Mouse (Mus musculus) neural tube, embryonic 13.5 days (tissue): ENCODE measurements around the gene Desi1. TPM values are rescaled to one million over a fixed set of nuclear protein-coding genes. Genes with fewer than 3 reads are reported as not detected.

ENCODE experiments used
- ATAC-seq: fragments of 200-750 bp; cut with Nextera tagmentation; 2 replicates; pipeline ENCODE4 v1.8.0; 2017; ENCODE audit warnings: low read depth, mild to moderate bottlenecking, moderate TSS enrichment, moderate library complexity
- H3K27ac ChIP-seq: fragments of 300-500 bp; sonication (generic); replicated peaks from 2 replicates; pipeline ENCODE4 v1.5.1; 2015; ENCODE audit warnings: moderate library complexity, mild to moderate bottlenecking, inconsistent platforms
- H3K27me3 ChIP-seq: fragments of 300-500 bp; sonication (generic); 2 replicates; pipeline ENCODE4 v1.6.1; 2015; ENCODE audit warnings: mild to moderate bottlenecking, inconsistent platforms
- H3K36me3 ChIP-seq: fragments of 300-500 bp; sonication (generic); 2 replicates; pipeline ENCODE4 v1.6.1; 2015; ENCODE audit warnings: mild to moderate bottlenecking, inconsistent platforms
- H3K4me1 ChIP-seq: fragments of 300-500 bp; sonication (generic); replicated peaks from 2 replicates; pipeline ENCODE4 v1.6.1; 2015; ENCODE audit warnings: inconsistent platforms
- H3K4me2 ChIP-seq: fragments of 300-500 bp; sonication (generic); 2 replicates; pipeline ENCODE4 v1.6.1; 2015; ENCODE audit warnings: inconsistent platforms, mild to moderate bottlenecking, moderate library complexity
- H3K4me3 ChIP-seq: fragments of 300-500 bp; sonication (generic); 2 replicates; pipeline ENCODE4 v1.5.1; 2015; ENCODE audit warnings: mild to moderate bottlenecking, inconsistent platforms
- H3K9ac ChIP-seq: fragments of 300-500 bp; sonication (generic); 2 replicates; pipeline ENCODE4 v1.6.1; 2015; ENCODE audit warnings: moderate library complexity, mild to moderate bottlenecking, inconsistent platforms
- H3K9me3 ChIP-seq: fragments of 300-500 bp; sonication (generic); 2 replicates; pipeline ENCODE4 v1.6.1; 2016; ENCODE audit warnings: inconsistent platforms
- WGBS: fragments of 180-500 bp; shearing (Covaris S2); methylation state at CpG from one replicate; pipeline ENCODE4 v1.1.7; 2015; 5-methylcytosine and 5-hydroxymethylcytosine counted together
- polyA plus RNA-seq: library from polyadenylated mRNA; unstranded; fragments of >200 nt; fragmentation: Nextera tagmentation; extraction: Ambion mirVana; gene quantifications from 2 replicates; pipeline ENCODE4 v1.2.1, GENCODE M21; 2015

Desi1 gene
- 43.4 and 46.2 TPM in 2 replicates for polyA plus RNA-seq

DNA sequence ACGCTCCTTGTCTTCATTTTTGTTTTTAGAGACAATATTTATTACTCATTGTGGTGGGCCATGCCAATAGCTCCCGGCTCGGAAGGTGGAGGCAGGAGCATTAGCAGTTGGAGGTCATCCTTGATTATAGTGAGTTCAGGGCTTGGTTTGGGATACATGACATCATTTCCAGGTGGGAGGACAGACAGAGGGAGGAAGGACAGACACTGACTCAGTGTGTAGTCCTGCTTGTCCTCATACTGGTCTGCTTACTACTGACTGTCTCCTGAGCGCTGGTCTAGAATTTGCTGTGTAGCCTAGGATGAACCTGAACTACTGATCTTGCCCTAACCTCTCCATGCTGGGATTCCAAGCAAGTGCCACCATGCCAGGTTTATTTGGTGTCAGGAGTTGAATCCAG is at the start of gene Desi1:
TSS of gene Desi1 (minus strand) at position 101 of the 400 bp plus-strand sequence.
- H3K4me2 ChIP-seq = no peak within 1 kb of the TSS
- H3K9ac ChIP-seq = no peak within 1 kb of the TSS
- H3K4me3 ChIP-seq = no peak within 1 kb of the TSS
- H3K4me1 ChIP-seq = no peaks in the 10 kb centered on the region
- peaks cover 88% of the 10 kb centered on the region for H3K36me3 ChIP-seq
- ATAC-seq = no peak
- no peaks in the 10 kb centered on the region for H3K9me3 ChIP-seq
- WGBS = 91% methylated on average over 4 of the region's 4 CpGs
- H3K27ac ChIP-seq = no peak within 1 kb of the TSS
- H3K27me3 ChIP-seq = no peaks in the 10 kb centered on the region

GRCm38 (mm10) chr15:82081161-82081560 is 47.5 kb upstream of the Desi1 start:
- no peak overlapping the region for H3K27ac ChIP-seq
- no peak overlapping the region for H3K4me2 ChIP-seq
- H3K4me1 ChIP-seq = no peaks in the 10 kb centered on the region
- ATAC-seq = no peak
- H3K9ac ChIP-seq = no peak overlapping the region
- WGBS = 28% methylated on average over 7 of the region's 7 CpGs
- no peaks in the 10 kb centered on the region for H3K36me3 ChIP-seq
- no peak overlapping the region for H3K4me3 ChIP-seq
- no peaks in the 10 kb centered on the region for H3K9me3 ChIP-seq
- no peaks in the 10 kb centered on the region for H3K27me3 ChIP-seq

DNA sequence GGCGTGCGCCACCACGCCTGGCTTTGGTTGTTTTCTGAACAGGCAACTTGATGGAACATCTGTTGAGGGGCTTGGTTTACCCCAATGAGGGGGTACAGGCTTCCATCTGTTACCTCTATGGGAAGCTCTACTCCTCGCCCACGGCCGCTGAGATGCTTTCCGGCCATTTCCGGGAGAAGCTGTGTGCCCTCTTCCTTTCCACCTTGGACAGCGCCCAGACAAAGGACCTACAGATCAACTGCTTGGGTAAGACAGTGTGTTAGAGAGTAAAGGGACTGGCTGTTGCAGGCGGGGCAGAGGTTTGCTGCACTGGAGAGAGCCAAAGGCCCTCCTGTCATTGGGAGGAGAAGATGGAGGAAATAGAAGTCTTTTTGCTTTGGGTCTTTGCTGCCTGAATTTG is 46.2 kb upstream of the Desi1 start:
- H3K4me1 ChIP-seq = no peaks in the 10 kb centered on the region
- 64% methylated on average over 10 of the region's 10 CpGs for WGBS
- ATAC-seq = no peak
- H3K9me3 ChIP-seq = no peaks in the 10 kb centered on the region
- no peak overlapping the region for H3K27ac ChIP-seq
- no peak overlapping the region for H3K4me3 ChIP-seq
- no peak overlapping the region for H3K9ac ChIP-seq
- H3K36me3 ChIP-seq = no peaks in the 10 kb centered on the region
- H3K27me3 ChIP-seq = no peaks in the 10 kb centered on the region
- no peak overlapping the region for H3K4me2 ChIP-seq

GRCm38 (mm10) chr15:82073490-82073889 is 39.8 kb upstream of the Desi1 start:
- Histone ChIP-seq H3K27me3 (peaks cover 42% of the 10 kb centered on the region), H3K27ac (no peak overlapping the region)
- WGBS = 94% methylated on average over 7 of the region's 7 CpGs

DNA sequence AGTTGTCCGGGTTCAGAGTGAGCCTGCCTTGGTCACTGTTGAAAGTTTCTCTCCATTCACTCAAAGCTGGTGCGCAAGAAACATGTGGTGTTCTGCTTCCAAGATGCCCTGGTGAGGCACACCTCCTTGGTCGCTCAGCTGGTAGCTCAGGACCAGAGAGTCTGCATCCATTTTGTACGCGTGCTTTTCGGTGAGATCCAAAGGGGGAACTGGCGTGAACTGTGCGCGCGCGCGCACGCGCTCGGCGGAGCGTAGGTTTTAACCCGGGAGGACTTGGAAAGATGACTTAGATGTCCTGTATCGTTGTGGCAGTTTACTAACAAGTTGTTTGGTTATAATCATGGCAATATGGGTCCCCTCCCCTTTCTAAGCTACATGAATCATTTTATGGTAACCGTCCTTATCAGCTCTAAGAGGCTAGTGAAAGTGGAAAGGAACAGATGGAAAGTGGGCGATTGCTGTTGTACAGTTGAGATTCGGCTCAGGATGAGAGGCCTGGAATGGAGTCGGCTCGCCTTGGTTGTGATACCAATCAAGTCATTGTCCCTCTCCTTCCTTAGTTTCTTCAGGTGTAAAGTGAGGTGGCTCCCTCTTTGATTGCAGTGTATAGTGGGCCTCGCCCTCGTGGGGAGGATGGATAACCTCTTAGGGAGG is 38.3 kb upstream of the Desi1 start:
- H3K4me1 ChIP-seq = 0 out of 2 replicates have a peak, but pooled peaks cover 4% of the 10 kb centered on the region
- H3K9ac ChIP-seq = no peak overlapping the region
- H3K36me3 ChIP-seq = no peaks in the 10 kb centered on the region
- no peak overlapping the region for H3K4me3 ChIP-seq
- H3K4me2 ChIP-seq = no peak overlapping the region
- 91% methylated on average over 26 of the region's 26 CpGs for WGBS
- peaks cover 49% of the 10 kb centered on the region for H3K27me3 ChIP-seq
- H3K9me3 ChIP-seq = no peaks in the 10 kb centered on the region
- no peak overlapping the region for H3K27ac ChIP-seq
- no peak for ATAC-seq

More at GRCm38 (mm10) chr15:82073490-82073889, 39.8 kb upstream of the Desi1 start:
- Histone ChIP-seq H3K36me3 (no peaks in the 10 kb centered on the region), H3K4me2 (no peak overlapping the region), H3K9ac (no peak overlapping the region), H3K4me1 (0 out of 2 replicates have a peak, but pooled peaks cover 4% of the 10 kb centered on the region), H3K9me3 (no peaks in the 10 kb centered on the region), H3K4me3 (no peak overlapping the region)
- ATAC-seq = no peak

GRCm38 (mm10) chr15:82069898-82070297 is 36.2 kb upstream of the Desi1 start, which contains the start of gene Mei1:
Gene Mei1, plus strand, starts transcription at chr15:82069996.
- Histone ChIP-seq H3K9ac (no peak within 1 kb of the TSS), H3K4me2 (peak within 1 kb of the TSS; percentile 39), H3K36me3 (no peaks in the 10 kb centered on the region), H3K9me3 (no peaks in the 10 kb centered on the region), H3K4me1 (0 out of 2 replicates have a peak, but pooled peaks cover 4% of the 10 kb centered on the region), H3K27ac (no peak within 1 kb of the TSS), H3K27me3 (peaks cover 55% of the 10 kb centered on the region), H3K4me3 (peak within 1 kb of the TSS; percentile 13; the same call in 1 of the 2 replicates)
- 26% methylated on average over 40 of the region's 40 CpGs for WGBS
- ATAC-seq = no peak

- Histone ChIP-seq H3K4me1 (0 out of 2 replicates have a peak, but pooled peaks cover 4% of the 10 kb centered on the region), H3K36me3 (no peaks in the 10 kb centered on the region), H3K27ac (no peak overlapping the region), H3K27me3 (peaks cover 60% of the 10 kb centered on the region), H3K9me3 (no peaks in the 10 kb centered on the region), H3K4me3 (no peak overlapping the region), H3K9ac (peak overlapping the region; percentile 17; the same call in 1 of the 2 replicates), H3K4me2 (no peak overlapping the region)
- 17% methylated on average over 7 of the region's 7 CpGs for WGBS
- ATAC-seq = no peak
Measured at GRCm38 (mm10) chr15:82065511-82065910, 31.8 kb upstream of the Desi1 start.

DNA sequence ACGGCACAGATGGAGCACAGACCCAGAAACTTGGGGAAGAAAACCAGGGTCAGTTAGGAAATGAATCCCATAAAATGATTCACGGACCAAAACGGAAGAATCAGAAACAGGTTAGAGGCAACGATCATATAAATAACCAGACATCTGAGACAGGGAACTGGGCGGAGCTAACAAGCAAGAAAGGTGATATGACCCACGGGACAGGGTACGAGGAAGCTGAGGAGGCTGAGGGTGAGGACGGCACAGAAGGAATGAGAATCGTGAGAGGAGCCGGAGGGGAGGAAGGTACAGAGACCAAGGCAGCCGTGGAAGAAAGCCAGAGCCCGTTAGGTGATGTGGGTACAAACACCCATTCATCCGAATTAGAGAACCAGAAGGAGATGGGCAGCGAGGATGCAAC is 30.2 kb upstream of the Desi1 start:
- no peak overlapping the region for H3K27ac ChIP-seq
- WGBS = 73% methylated on average over 14 of the region's 14 CpGs
- H3K9me3 ChIP-seq = no peaks in the 10 kb centered on the region
- no peak overlapping the region for H3K9ac ChIP-seq
- peaks cover 44% of the 10 kb centered on the region for H3K27me3 ChIP-seq
- ATAC-seq = no peak
- H3K4me1 ChIP-seq = no peaks in the 10 kb centered on the region
- no peaks in the 10 kb centered on the region for H3K36me3 ChIP-seq
- H3K4me3 ChIP-seq = no peak overlapping the region
- H3K4me2 ChIP-seq = no peak overlapping the region

DNA sequence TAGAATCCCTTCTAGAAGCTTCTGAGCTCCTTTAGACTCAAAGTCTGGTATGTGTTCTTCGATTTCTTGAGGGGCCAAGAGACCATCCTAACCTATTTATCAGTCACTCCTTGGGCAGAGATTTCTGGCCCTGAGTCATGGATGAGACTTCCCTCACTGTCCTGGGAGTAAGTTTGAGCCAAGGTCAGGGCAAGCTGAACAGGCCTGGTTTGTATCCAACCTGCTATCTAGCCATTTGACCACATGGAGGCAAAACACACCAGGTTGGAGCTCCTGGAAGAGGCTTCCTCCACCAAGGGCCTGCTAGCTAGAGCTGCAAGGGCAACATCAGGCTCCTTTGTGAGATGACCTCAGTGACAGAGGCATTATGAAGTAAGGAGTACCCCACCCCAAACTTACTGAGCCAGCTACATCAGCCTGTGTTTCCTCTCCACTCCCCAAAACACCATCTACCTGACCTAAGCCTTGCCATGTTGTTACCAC is 25.1 kb upstream of the Desi1 start, which contains the start of gene 4930407I10Rik:
TSS of gene 4930407I10Rik (plus strand) at position 433 of the 483 bp plus-strand sequence.
- H3K4me1 ChIP-seq = no peaks in the 10 kb centered on the region
- WGBS = 88% methylated on average over 1 of the region's 1 CpGs
- H3K4me2 ChIP-seq = no peak within 1 kb of the TSS
- no peak within 1 kb of the TSS for H3K27ac ChIP-seq
- ATAC-seq = no peak
- H3K9ac ChIP-seq = no peak within 1 kb of the TSS
- peaks cover 25% of the 10 kb centered on the region for H3K27me3 ChIP-seq
- no peak within 1 kb of the TSS for H3K4me3 ChIP-seq
- H3K9me3 ChIP-seq = no peaks in the 10 kb centered on the region
- no peaks in the 10 kb centered on the region for H3K36me3 ChIP-seq

GRCm38 (mm10) chr15:82052544-82052943 is 18.9 kb upstream of the Desi1 start:
- Histone ChIP-seq H3K27me3 (peaks cover 23% of the 10 kb centered on the region), H3K4me3 (no peak overlapping the region), H3K4me2 (no peak overlapping the region), H3K9ac (no peak overlapping the region), H3K27ac (no peak overlapping the region), H3K36me3 (no peaks in the 10 kb centered on the region), H3K9me3 (no peaks in the 10 kb centered on the region), H3K4me1 (peaks cover 4% of the 10 kb centered on the region; the same call in 1 of the 2 replicates)
- WGBS = 62% methylated on average over 5 of the region's 5 CpGs
- no peak for ATAC-seq

- H3K4me2 ChIP-seq = peak within 1 kb of the TSS; percentile 98
- H3K9me3 ChIP-seq = no peaks in the 10 kb centered on the region
- ATAC-seq = peak; percentile 87
- peaks cover 31% of the 10 kb centered on the region for H3K4me1 ChIP-seq
- peak within 1 kb of the TSS; percentile 96 for H3K9ac ChIP-seq
- H3K27ac ChIP-seq = peak within 1 kb of the TSS; percentile 89
- peaks cover 14% of the 10 kb centered on the region for H3K27me3 ChIP-seq
- H3K36me3 ChIP-seq = peaks cover 14% of the 10 kb centered on the region
- under 1% methylated on average over 74 of the region's 74 CpGs for WGBS
- H3K4me3 ChIP-seq = peak within 1 kb of the TSS; percentile 94
Measured at GRCm38 (mm10) chr15:82047080-82047883, 13.6 kb upstream of the Desi1 start, which contains the start of gene Snu13. Gene Snu13, minus strand, starts transcription at chr15:82047598.
